Mouse (Mus musculus): ENCODE measurements around the gene Gm6588.

DNA sequence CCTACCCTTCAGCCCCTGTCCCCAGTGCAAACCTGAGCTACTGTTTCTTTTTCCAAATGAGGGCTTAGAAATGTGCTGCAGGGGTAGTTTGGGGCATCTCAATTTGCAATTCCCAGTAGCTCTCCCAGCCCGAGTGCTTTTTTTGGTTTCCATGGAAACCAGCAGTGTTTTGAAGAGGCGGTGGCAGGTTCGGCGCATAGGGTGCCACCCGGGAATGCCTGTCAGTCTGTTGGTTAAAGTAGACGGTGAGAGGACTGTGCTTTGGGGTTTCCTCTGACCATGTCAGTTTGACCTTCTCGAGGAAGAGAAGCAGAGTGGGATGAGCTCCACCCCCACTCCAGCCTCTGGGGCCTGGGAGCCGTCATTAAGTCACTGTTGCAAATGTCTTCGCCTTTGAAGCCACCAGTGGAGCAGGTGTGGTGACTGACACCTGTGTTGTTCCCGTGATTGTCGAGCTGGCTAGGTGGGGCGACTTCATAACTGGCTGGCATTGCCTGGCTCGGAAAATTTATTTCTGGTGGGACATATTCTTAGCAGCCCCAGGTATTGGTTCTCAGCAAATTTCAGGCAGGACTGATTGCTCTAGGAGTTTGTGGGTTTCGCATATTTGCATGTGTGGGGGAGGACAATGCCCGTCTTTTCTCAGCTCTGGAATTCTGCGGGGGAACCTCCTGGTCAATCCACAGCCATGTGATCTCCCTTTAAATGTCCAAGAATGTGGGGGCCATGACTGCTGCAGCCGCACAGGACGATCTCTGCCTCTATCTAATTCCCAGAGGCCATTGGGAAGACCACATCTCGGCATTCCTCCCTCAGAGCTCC, 37.5 kb upstream of the Gm6588 start:
- no peak for TF ChIP-seq POLR2A (IDR thresholded peaks at IDR 0.05; ENCODE audit: borderline replicate concordance, extremely low read depth, insufficient read depth, insufficient read length, poor library complexity, severe bottlenecking)
- TF ChIP-seq CTCF (IDR thresholded peaks at IDR 0.05; ENCODE audit: borderline replicate concordance, extremely low read depth, insufficient read depth, insufficient read length): no peak

Measured in brain, embryonic 14.5 days (tissue).